Mouse (Mus musculus): Measurements from ENCODE around the gene Trappc11. TPM values are rescaled to one million over a fixed set of nuclear protein-coding genes. Genes with fewer than 3 reads are reported as not detected.
A peak's percentile ranks its signal among the peaks of the same experiment; 100 is the strongest.

Trappc11 gene
- total RNA-seq (2018; cell fraction: chromatin; rRNA removed) = 100 to 1,000 TPM in 1 of 26 experiments, 10 to 100 TPM in 25; 27.2 to 108 (median 71.4) TPM
- 10 to 100 TPM; 14.9 to 33.4 (median 23.7) TPM for total RNA-seq (2018; cell fraction: cytosol; rRNA removed)
- 10 to 100 TPM; 20.4 to 65.5 (median 37.6) TPM for total RNA-seq (2018; cell fraction: nucleus; rRNA removed)
- polyA plus RNA-seq (2018) = 23.9 to 26.5 TPM (median 26.2 TPM) in 3 replicates

GRCm38 (mm10) chr8:47533344-47534125, at the start of gene Trappc11, which contains the start of gene Rwdd4a:
Gene Trappc11, minus strand, starts transcription at chr8:47533470.
Gene Rwdd4a, plus strand, starts transcription at chr8:47533664.
- H3K27ac ChIP-seq = peak within 1 kb of the TSS; percentile 27
- H3K36me3 ChIP-seq (ENCODE audit: inconsistent target) = peaks cover 15% of the 10 kb centered on the region
- WGBS (ENCODE audit: missing documents) = under 1% methylated on average over 65 of the region's 65 CpGs
- peak within 1 kb of the TSS; percentile 79 for H3K4me3 ChIP-seq (ENCODE audit: inconsistent target)
- peaks cover 61% of the 10 kb centered on the region for H3K79me2 ChIP-seq (ENCODE audit: inconsistent target)

- Histone ChIP-seq H3K27ac (no peak overlapping the region), H3K4me3 (ENCODE audit: inconsistent target) (no peak overlapping the region), H3K79me2 (ENCODE audit: inconsistent target) (no peaks in the 10 kb centered on the region), H3K36me3 (ENCODE audit: inconsistent target) (no peaks in the 10 kb centered on the region)
- WGBS (ENCODE audit: missing documents) = 66% methylated on average over 7 of the region's 7 CpGs
Observed at GRCm38 (mm10) chr8:47581454-47581853, 48.2 kb upstream of the Trappc11 start.

GRCm38 (mm10) chr8:47573482-47573881, 40.2 kb upstream of the Trappc11 start:
- 92% methylated on average over 7 of the region's 7 CpGs for WGBS (ENCODE audit: missing documents)
- Histone ChIP-seq H3K4me3 (ENCODE audit: inconsistent target) (no peak overlapping the region), H3K79me2 (ENCODE audit: inconsistent target) (no peaks in the 10 kb centered on the region), H3K36me3 (ENCODE audit: inconsistent target) (no peaks in the 10 kb centered on the region), H3K27ac (no peak overlapping the region)

GRCm38 (mm10) chr8:47570161-47570560, 36.9 kb upstream of the Trappc11 start:
- WGBS (ENCODE audit: missing documents) = 85% methylated on average over 6 of the region's 6 CpGs
- no peak overlapping the region for H3K27ac ChIP-seq
- H3K4me3 ChIP-seq (ENCODE audit: inconsistent target) = no peak overlapping the region
- H3K79me2 ChIP-seq (ENCODE audit: inconsistent target) = no peaks in the 10 kb centered on the region
- H3K36me3 ChIP-seq (ENCODE audit: inconsistent target) = no peaks in the 10 kb centered on the region

- H3K27ac ChIP-seq = no peak overlapping the region
- 80% methylated on average over 5 of the region's 5 CpGs for WGBS (ENCODE audit: missing documents)
- no peaks in the 10 kb centered on the region for H3K36me3 ChIP-seq (ENCODE audit: inconsistent target)
- no peaks in the 10 kb centered on the region for H3K79me2 ChIP-seq (ENCODE audit: inconsistent target)
- H3K4me3 ChIP-seq (ENCODE audit: inconsistent target) = no peak overlapping the region
Observed at GRCm38 (mm10) chr8:47568098-47568497, 34.8 kb upstream of the Trappc11 start.

GRCm38 (mm10) chr8:47566551-47566950, 33.3 kb upstream of the Trappc11 start:
- Histone ChIP-seq H3K27ac (no peak overlapping the region), H3K79me2 (ENCODE audit: inconsistent target) (no peaks in the 10 kb centered on the region), H3K36me3 (ENCODE audit: inconsistent target) (no peaks in the 10 kb centered on the region), H3K4me3 (ENCODE audit: inconsistent target) (no peak overlapping the region)
- WGBS (ENCODE audit: missing documents) = 93% methylated on average over 6 of the region's 6 CpGs

- Histone ChIP-seq H3K27ac (no peak overlapping the region), H3K79me2 (ENCODE audit: inconsistent target) (no peaks in the 10 kb centered on the region), H3K4me3 (ENCODE audit: inconsistent target) (no peak overlapping the region), H3K36me3 (ENCODE audit: inconsistent target) (no peaks in the 10 kb centered on the region)
- 95% methylated on average over 7 of the region's 7 CpGs for WGBS (ENCODE audit: missing documents)
Observed at GRCm38 (mm10) chr8:47560801-47561200, 27.5 kb upstream of the Trappc11 start.

- H3K36me3 ChIP-seq (ENCODE audit: inconsistent target) = no peaks in the 10 kb centered on the region
- 89% methylated on average over 7 of the region's 7 CpGs for WGBS (ENCODE audit: missing documents)
- H3K79me2 ChIP-seq (ENCODE audit: inconsistent target) = no peaks in the 10 kb centered on the region
- H3K27ac ChIP-seq = no peak overlapping the region
- H3K4me3 ChIP-seq (ENCODE audit: inconsistent target) = no peak overlapping the region
Observed at GRCm38 (mm10) chr8:47558274-47558673, 25.0 kb upstream of the Trappc11 start.

GRCm38 (mm10) chr8:47556446-47556845, 23.2 kb upstream of the Trappc11 start:
- Histone ChIP-seq H3K27ac (no peak overlapping the region), H3K4me3 (ENCODE audit: inconsistent target) (no peak overlapping the region), H3K79me2 (ENCODE audit: inconsistent target) (no peaks in the 10 kb centered on the region), H3K36me3 (ENCODE audit: inconsistent target) (no peaks in the 10 kb centered on the region)
- WGBS (ENCODE audit: missing documents) = 80% methylated on average over 7 of the region's 7 CpGs

- WGBS (ENCODE audit: missing documents) = 80% methylated on average over 6 of the region's 6 CpGs
- H3K36me3 ChIP-seq (ENCODE audit: inconsistent target) = peaks cover 15% of the 10 kb centered on the region
- H3K79me2 ChIP-seq (ENCODE audit: inconsistent target) = no peaks in the 10 kb centered on the region
- H3K27ac ChIP-seq = no peak overlapping the region
- H3K4me3 ChIP-seq (ENCODE audit: inconsistent target) = no peak overlapping the region
Observed at GRCm38 (mm10) chr8:47553613-47554012, 20.3 kb upstream of the Trappc11 start.

- H3K36me3 ChIP-seq (ENCODE audit: inconsistent target) = peaks cover 63% of the 10 kb centered on the region
- H3K79me2 ChIP-seq (ENCODE audit: inconsistent target) = no peaks in the 10 kb centered on the region
- no peak overlapping the region for H3K27ac ChIP-seq
- H3K4me3 ChIP-seq (ENCODE audit: inconsistent target) = no peak overlapping the region
- WGBS (ENCODE audit: missing documents) = 97% methylated on average over 10 of the region's 10 CpGs
Observed at GRCm38 (mm10) chr8:47547102-47547501, 13.8 kb upstream of the Trappc11 start.

GRCm38 (mm10) chr8:47544094-47544493, 10.8 kb upstream of the Trappc11 start:
- H3K79me2 ChIP-seq (ENCODE audit: inconsistent target) = no peaks in the 10 kb centered on the region
- peaks cover 52% of the 10 kb centered on the region for H3K36me3 ChIP-seq (ENCODE audit: inconsistent target)
- 89% methylated on average over 5 of the region's 5 CpGs for WGBS (ENCODE audit: missing documents)
- H3K4me3 ChIP-seq (ENCODE audit: inconsistent target) = no peak overlapping the region
- no peak overlapping the region for H3K27ac ChIP-seq

- no peak overlapping the region for H3K4me3 ChIP-seq (ENCODE audit: inconsistent target)
- H3K36me3 ChIP-seq (ENCODE audit: inconsistent target) = peaks cover 39% of the 10 kb centered on the region
- H3K27ac ChIP-seq = no peak overlapping the region
- 93% methylated on average over 16 of the region's 16 CpGs for WGBS (ENCODE audit: missing documents)
- no peaks in the 10 kb centered on the region for H3K79me2 ChIP-seq (ENCODE audit: inconsistent target)
Observed at GRCm38 (mm10) chr8:47542746-47543145, 9.5 kb upstream of the Trappc11 start.

- no peak overlapping the region for H3K4me3 ChIP-seq (ENCODE audit: inconsistent target)
- H3K36me3 ChIP-seq (ENCODE audit: inconsistent target) = peaks cover 5% of the 10 kb centered on the region; the same call in 1 of the 2 replicates
- no peak overlapping the region for H3K27ac ChIP-seq
- WGBS (ENCODE audit: missing documents) = 95% methylated on average over 4 of the region's 4 CpGs
- peaks cover 29% of the 10 kb centered on the region for H3K79me2 ChIP-seq (ENCODE audit: inconsistent target)
Observed at GRCm38 (mm10) chr8:47538323-47538722, 5.1 kb upstream of the Trappc11 start.

- H3K36me3 ChIP-seq (ENCODE audit: inconsistent target) = peaks cover 60% of the 10 kb centered on the region
- H3K27ac ChIP-seq = no peak overlapping the region
- H3K4me3 ChIP-seq (ENCODE audit: inconsistent target) = no peak overlapping the region
- 100% methylated on average over 1 of the region's 1 CpGs for WGBS (ENCODE audit: missing documents)
- H3K79me2 ChIP-seq (ENCODE audit: inconsistent target) = peaks cover 32% of the 10 kb centered on the region
Observed at GRCm38 (mm10) chr8:47528094-47528493, 5.2 kb downstream of the Trappc11 start.

All from macrophage (primary cell).